Mouse (Mus musculus) heart, adult 2 months (tissue): Measurements from ENCODE around the gene Samd11.

Experiments used
- CTCF ChIP-seq: fragments of 200-600 bp; IDR thresholded peaks from 2 replicates; pipeline ENCODE4 v1.8.1; 2022; ENCODE audit warnings: antibody characterized with exemption, mild to moderate bottlenecking, moderate library complexity
- POLR2A ChIP-seq: fragments of 200-500 bp; IDR thresholded peaks from 2 replicates; pipeline ENCODE4 v1.6.1; 2011; ENCODE audit warnings: mild to moderate bottlenecking, low read depth, low read length, control low read depth; ENCODE audit not compliant: insufficient read depth

- TF ChIP-seq POLR2A (no peak), CTCF (no peak)
Observed at GRCm38 (mm10) chr4:156234021-156234501, 21.4 kb downstream of the Samd11 start.
